Mouse (Mus musculus) c-Kit-negative CD71-positive TER-119-positive erythroid progenitor cells, embryonic 14.5 days (primary cell): ENCODE measurements at regions not wholly inside any gene's neighbourhood (a gene's known extent, or its start where the extent isn't known, plus 50 kb on each side); places are given as distances from the start of the nearest gene placed in this dataset.
"Not testable (repeated sequence)": the region's sequence is repeated elsewhere in the genome, so short reads cannot be mapped to it uniquely, and the experiment has no call there.

Source experiments
- DNase-seq: peaks from one replicate; pipeline ENCODE4 v3.0.0-alpha.2; 2013; ENCODE audit warnings: low read depth, low spot score

- not testable (repeated sequence) for DNase-seq
Measured at GRCm38 (mm10) chr17:10150403-10150689, 169.3 kb downstream of the Qk start.

- no peak for DNase-seq
Measured at GRCm38 (mm10) chr17:10149682-10150402, 169.8 kb downstream of the Qk start.

GRCm38 (mm10) chr17:10147106-10147505 lies 172.5 kb downstream of the Qk start:
- no peak for DNase-seq

GRCm38 (mm10) chr17:10146576-10146975 lies 173.1 kb downstream of the Qk start:
- no peak for DNase-seq

GRCm38 (mm10) chr17:10138847-10139246 lies 180.8 kb downstream of the Qk start:
- no peak for DNase-seq

- no peak for DNase-seq
Measured at GRCm38 (mm10) chr17:10138374-10138773, 181.3 kb downstream of the Qk start.

GRCm38 (mm10) chr17:10135111-10135510 lies 184.5 kb downstream of the Qk start:
- DNase-seq: no peak

- DNase-seq: no peak
Measured at GRCm38 (mm10) chr17:10128591-10128990, 191.1 kb downstream of the Qk start.

GRCm38 (mm10) chr17:10122411-10122810 lies 197.2 kb downstream of the Qk start:
- no peak for DNase-seq

GRCm38 (mm10) chr17:10112118-10112517 lies 207.5 kb downstream of the Qk start:
- DNase-seq: no peak

GRCm38 (mm10) chr17:10110375-10110675 lies 209.3 kb downstream of the Qk start:
- no peak for DNase-seq

GRCm38 (mm10) chr17:10109511-10110374 lies 209.9 kb downstream of the Qk start:
- no peak for DNase-seq

GRCm38 (mm10) chr17:10105299-10105698 lies 214.4 kb downstream of the Qk start:
- DNase-seq: no peak

GRCm38 (mm10) chr17:10098199-10098598 lies 221.5 kb downstream of the Qk start:
- DNase-seq: no peak

GRCm38 (mm10) chr17:10097691-10098090 lies 222.0 kb downstream of the Qk start:
- no peak for DNase-seq

- DNase-seq: no peak
Measured at GRCm38 (mm10) chr17:10095841-10096301, 223.8 kb downstream of the Qk start.

- DNase-seq: no peak
Measured at GRCm38 (mm10) chr17:10094108-10094521, 225.5 kb downstream of the Qk start.

- DNase-seq: no peak
Measured at GRCm38 (mm10) chr17:10093437-10094107, 226.1 kb downstream of the Qk start.

GRCm38 (mm10) chr17:10087192-10087886 lies 232.3 kb downstream of the Qk start:
- no peak for DNase-seq

GRCm38 (mm10) chr17:10086558-10086957 lies 233.1 kb downstream of the Qk start:
- no peak for DNase-seq

- no peak for DNase-seq
Measured at GRCm38 (mm10) chr17:10086132-10086531, 233.5 kb downstream of the Qk start.

GRCm38 (mm10) chr17:10081721-10082120 lies 237.9 kb downstream of the Qk start:
- DNase-seq: no peak
